Mouse (Mus musculus) T-cell, adult 2 months (primary cell): Measurements from ENCODE around the gene Dnah7a.
"Not testable (repeated sequence)": the region's sequence is repeated elsewhere in the genome, so short reads cannot be mapped to it uniquely, and the experiment has no call there.

Experiments used
- DNase-seq: peaks from one replicate; pipeline ENCODE4 v3.0.0; 2022; ENCODE audit warnings: low spot score

The Dnah7a gene

GRCm38 (mm10) chr1:53384085-53384688, 322.4 kb downstream of the Dnah7a start:
- DNase-seq = no peak

DNA sequence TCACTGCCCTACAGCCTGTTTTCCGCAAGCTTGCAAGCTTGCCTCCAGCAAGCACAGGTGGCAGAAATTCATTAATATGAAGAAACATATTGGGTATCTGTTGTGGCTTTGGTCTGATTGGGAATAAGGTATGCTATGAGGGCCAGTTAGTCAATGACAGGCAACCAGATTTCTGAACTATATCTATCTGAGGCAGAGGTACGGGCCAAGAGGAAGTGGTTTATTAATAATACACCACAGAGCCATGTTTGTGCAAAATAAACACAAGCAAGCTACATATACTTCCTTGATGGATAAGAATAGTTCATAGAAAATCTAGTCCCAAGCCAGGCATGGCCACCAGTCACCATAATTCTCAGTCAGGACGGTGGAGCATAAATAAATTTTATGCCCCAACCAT, 328.9 kb downstream of the Dnah7a start:
- DNase-seq = no peak

DNA sequence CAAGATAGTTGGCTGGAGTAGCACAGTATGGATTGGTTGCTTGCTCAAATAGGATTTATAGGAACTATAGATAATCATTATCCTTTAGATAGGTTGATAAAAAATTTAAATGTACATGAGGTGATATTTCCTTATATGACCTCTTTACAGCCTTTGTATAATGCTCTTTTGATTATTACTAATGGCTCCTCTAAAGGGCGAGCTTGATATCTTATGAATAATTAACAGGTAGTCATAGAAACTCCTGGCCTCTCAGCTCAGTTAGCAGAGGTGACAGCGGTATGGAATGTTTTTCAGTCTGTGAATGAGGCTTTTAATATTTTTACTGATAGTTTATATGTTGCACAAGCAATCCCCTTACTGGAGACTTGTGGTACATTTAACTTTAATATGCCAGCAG, 330.6 kb downstream of the Dnah7a start:
- DNase-seq = not testable (repeated sequence)

DNA sequence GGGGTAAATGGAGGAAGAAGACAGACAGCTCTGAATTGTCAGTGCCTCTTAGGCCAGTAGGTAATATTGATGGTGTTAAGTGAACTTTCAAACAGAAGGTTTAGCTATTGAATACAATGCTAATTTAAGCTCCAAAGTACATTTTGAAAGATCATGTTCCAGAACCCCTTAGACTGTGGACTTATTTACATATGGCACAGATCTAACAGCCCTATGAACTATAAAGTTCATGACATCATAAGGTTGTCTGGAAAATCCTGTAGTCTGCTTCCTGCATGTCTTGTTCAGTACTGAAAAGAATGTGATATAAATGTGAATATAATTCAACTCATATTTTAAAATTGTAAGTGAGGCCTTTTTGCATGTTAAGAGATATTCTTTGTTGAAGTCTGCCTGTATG, 347.6 kb downstream of the Dnah7a start:
- no peak for DNase-seq

DNA sequence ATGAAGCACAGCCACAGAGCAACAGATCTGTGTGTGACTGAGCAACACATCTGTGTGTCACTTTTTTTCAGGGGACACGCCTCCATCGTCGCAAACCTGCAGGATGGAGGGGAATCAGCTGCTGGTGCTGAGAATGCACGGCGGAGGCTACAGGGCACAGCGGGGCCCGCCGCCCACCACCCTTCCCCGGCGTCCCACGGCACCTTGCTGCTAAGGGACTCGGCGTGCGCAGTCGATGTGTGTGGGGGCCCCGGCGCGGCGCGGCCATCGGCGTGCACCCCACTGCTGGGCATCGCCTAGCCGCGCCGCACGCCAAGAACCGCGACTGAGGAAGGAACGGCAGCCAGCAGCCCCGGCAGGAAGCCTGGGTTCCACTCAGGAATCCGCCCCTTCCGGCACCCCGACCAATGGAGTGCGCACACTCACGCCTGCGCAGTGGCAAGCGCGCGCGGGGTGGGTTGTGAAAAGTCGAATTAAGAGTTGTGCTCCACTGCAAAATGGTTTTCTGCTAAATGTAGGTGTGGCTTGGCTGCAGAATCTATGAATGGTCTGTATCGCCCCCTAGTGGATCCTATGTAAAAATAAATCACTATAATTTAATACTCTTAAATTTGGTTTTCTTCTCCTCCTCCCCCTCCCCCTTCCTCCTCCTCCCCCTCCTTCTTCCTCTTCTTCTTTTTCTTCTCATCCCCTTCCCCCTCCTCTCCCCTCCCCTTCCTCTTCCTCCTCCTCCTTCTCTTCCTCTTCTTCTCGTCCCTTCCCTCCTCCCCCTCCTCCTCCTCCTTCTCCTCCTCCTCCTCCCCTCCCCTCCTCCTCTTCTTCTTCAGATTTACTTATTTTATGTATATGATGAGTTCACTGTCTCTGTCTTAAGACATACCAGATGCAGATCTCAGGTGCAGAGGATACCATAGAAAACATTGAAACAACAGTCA, 354.0 kb downstream of the Dnah7a start, which contains the start of the genes Asdurf, Gm28551 and Asnsd1:
Asdurf (minus strand) TSS at position 293 of the 935 bp plus-strand sequence.
Gm28551 (minus strand) TSS at position 341 of the 935 bp plus-strand sequence.
Asnsd1 (minus strand) TSS at position 426 of the 935 bp plus-strand sequence.
- DNase-seq = peak; percentile 99
